Mouse (Mus musculus): ENCODE results near the gene Tor4a. TPM values are rescaled to one million over a fixed set of nuclear protein-coding genes. Genes with fewer than 3 reads are reported as not detected.

Tor4a gene
- polyA plus RNA-seq, 1 experiment from 2014 or later, result 1.6 TPM

Other genes starting within 250 kb of the Tor4a start
- 21.3 and 26.2 TPM in 2 replicates for gene Zmynd19, start 247.1 kb downstream of the Tor4a start, polyA plus RNA-seq (2015; fragmentation: Nextera tagmentation; extraction: Ambion mirVana)
- gene Dph7, start 234.5 kb downstream of the Tor4a start, polyA plus RNA-seq (2015; fragmentation: Nextera tagmentation; extraction: Ambion mirVana), result 38.6 and 41.7 TPM in 2 replicates
- 167 and 179 TPM in 2 replicates for gene Mrpl41, start 221.8 kb downstream of the Tor4a start, polyA plus RNA-seq (2015; fragmentation: Nextera tagmentation; extraction: Ambion mirVana)
- 2.8 and 5.0 TPM in 2 replicates for gene Pnpla7, start 220.9 kb downstream of the Tor4a start, polyA plus RNA-seq (2015; fragmentation: Nextera tagmentation; extraction: Ambion mirVana)
- 149 and 173 TPM in 2 replicates for gene Nsmf, start 142.5 kb downstream of the Tor4a start, polyA plus RNA-seq (2015; fragmentation: Nextera tagmentation; extraction: Ambion mirVana)
- gene Entpd8, start 116.6 kb downstream of the Tor4a start, polyA plus RNA-seq (2015; fragmentation: Nextera tagmentation; extraction: Ambion mirVana), result 0.43 TPM in 1 of 2 replicates, not detected in the other
- gene Noxa1, start 101.7 kb downstream of the Tor4a start, polyA plus RNA-seq (2015; fragmentation: Nextera tagmentation; extraction: Ambion mirVana), result 0.52 TPM in 1 of 2 replicates, not detected in the other
- gene Nrarp, start 16.1 kb downstream of the Tor4a start, polyA plus RNA-seq (2015; fragmentation: Nextera tagmentation; extraction: Ambion mirVana), result 15.0 and 16.8 TPM in 2 replicates
- gene Nelfb, start 14.6 kb upstream of the Tor4a start, polyA plus RNA-seq (2015; fragmentation: Nextera tagmentation; extraction: Ambion mirVana), result 101 and 105 TPM in 2 replicates
- not detected in 2 replicates for gene Stpg3, start 17.8 kb upstream of the Tor4a start, polyA plus RNA-seq (2015; fragmentation: Nextera tagmentation; extraction: Ambion mirVana)
- gene Fam166a, start 21.9 kb upstream of the Tor4a start, polyA plus RNA-seq (2015; fragmentation: Nextera tagmentation; extraction: Ambion mirVana), result not detected in 2 replicates
- 462 and 502 TPM in 2 replicates for gene Tubb4b, start 27.8 kb upstream of the Tor4a start, polyA plus RNA-seq (2015; fragmentation: Nextera tagmentation; extraction: Ambion mirVana)
- not detected in 2 replicates for gene Slc34a3, start 37.5 kb upstream of the Tor4a start, polyA plus RNA-seq (2015; fragmentation: Nextera tagmentation; extraction: Ambion mirVana)
- not detected in 2 replicates for gene Rnf224, start 39.9 kb upstream of the Tor4a start, polyA plus RNA-seq (2015; fragmentation: Nextera tagmentation; extraction: Ambion mirVana)
- 158 and 190 TPM in 2 replicates for gene Rnf208, start 45.4 kb upstream of the Tor4a start, polyA plus RNA-seq (2015; fragmentation: Nextera tagmentation; extraction: Ambion mirVana)
- gene Cysrt1, start 45.6 kb upstream of the Tor4a start, polyA plus RNA-seq (2015; fragmentation: Nextera tagmentation; extraction: Ambion mirVana), result 0.36 and 0.47 TPM in 2 replicates
- 4.3 and 4.6 TPM in 2 replicates for gene AL732309.1, start 50.0 kb upstream of the Tor4a start, polyA plus RNA-seq (2015; fragmentation: Nextera tagmentation; extraction: Ambion mirVana)
- gene Tmem203, start 58.6 kb upstream of the Tor4a start, polyA plus RNA-seq (2015; fragmentation: Nextera tagmentation; extraction: Ambion mirVana), result 17.5 and 17.7 TPM in 2 replicates
- 14.8 and 16.3 TPM in 2 replicates for gene Tprn, start 65.7 kb upstream of the Tor4a start, polyA plus RNA-seq (2015; fragmentation: Nextera tagmentation; extraction: Ambion mirVana)
- 177 and 183 TPM in 2 replicates for gene Ssna1, start 75.6 kb upstream of the Tor4a start, polyA plus RNA-seq (2015; fragmentation: Nextera tagmentation; extraction: Ambion mirVana)
- gene Anapc2, start 75.6 kb upstream of the Tor4a start, polyA plus RNA-seq (2015; fragmentation: Nextera tagmentation; extraction: Ambion mirVana), result 125 and 129 TPM in 2 replicates
- gene Tmem210, start 91.3 kb upstream of the Tor4a start, polyA plus RNA-seq (2015; fragmentation: Nextera tagmentation; extraction: Ambion mirVana), result not detected in 2 replicates
- gene Lrrc26, start 93.0 kb upstream of the Tor4a start, polyA plus RNA-seq (2015; fragmentation: Nextera tagmentation; extraction: Ambion mirVana), result 0.22 and 0.26 TPM in 2 replicates
- 58.0 and 68.4 TPM in 2 replicates for gene Grin1, start 122.3 kb upstream of the Tor4a start, polyA plus RNA-seq (2015; fragmentation: Nextera tagmentation; extraction: Ambion mirVana)
- gene Man1b1, start 135.5 kb upstream of the Tor4a start, polyA plus RNA-seq (2015; fragmentation: Nextera tagmentation; extraction: Ambion mirVana), result 43.5 and 46.6 TPM in 2 replicates
- gene Dpp7, start 159.5 kb upstream of the Tor4a start, polyA plus RNA-seq (2015; fragmentation: Nextera tagmentation; extraction: Ambion mirVana), result 24.2 and 27.3 TPM in 2 replicates
- 8.5 and 14.0 TPM in 2 replicates for gene Uap1l1, start 168.8 kb upstream of the Tor4a start, polyA plus RNA-seq (2015; fragmentation: Nextera tagmentation; extraction: Ambion mirVana)
- gene Sapcd2, start 175.4 kb upstream of the Tor4a start, polyA plus RNA-seq (2015; fragmentation: Nextera tagmentation; extraction: Ambion mirVana), result 10.6 and 16.3 TPM in 2 replicates
- gene Entpd2, start 199.0 kb upstream of the Tor4a start, polyA plus RNA-seq (2015; fragmentation: Nextera tagmentation; extraction: Ambion mirVana), result 9.6 TPM in 2 replicates
- 398 and 483 TPM in 2 replicates for gene Npdc1, start 202.5 kb upstream of the Tor4a start, polyA plus RNA-seq (2015; fragmentation: Nextera tagmentation; extraction: Ambion mirVana)
- 0.13 and 0.38 TPM in 2 replicates for gene Fut7, start 226.4 kb upstream of the Tor4a start, polyA plus RNA-seq (2015; fragmentation: Nextera tagmentation; extraction: Ambion mirVana)
- gene Abca2, start 231.8 kb upstream of the Tor4a start, polyA plus RNA-seq (2015; fragmentation: Nextera tagmentation; extraction: Ambion mirVana), result 11.2 and 13.4 TPM in 2 replicates

All from neural tube, embryonic 15.5 days (tissue).